22 mouse cellular contexts compared by ENCODE assay signal in genomic region chr2:166639750-166640149, GRCm38 (mm10).
DNase-seq lines count a peak whose midpoint lies in the region; ATAC-seq lines count a peak whose summit lies in the region.
"Had no signal": no experiment of that assay in that cellular context is flagged by ENCODE, and none has a peak within 500 bp of the region (broad histone marks: within the 10 kb centered on the region; RNA-seq: fewer than 3 reads in every experiment).

No protein-coding gene starts in this region.

- WGBS in kidney, embryonic 15.5 days, result 84% methylated on average over 5 of the region's 5 CpGs
- WGBS in kidney, embryonic 14.5 days, result 81% methylated on average over 5 of the region's 5 CpGs
- WGBS in lung, embryonic 16.5 days, result 90% methylated on average over 5 of the region's 5 CpGs
- 90% methylated on average over 5 of the region's 5 CpGs for WGBS in stomach, embryonic 16.5 days

- DNase-seq in frontal cortex, postnatal 10 days (ENCODE audit: low spot score in 2 of 2), result no peak
- DNase-seq in lung, postnatal 36 days, result no peak
- DNase-seq in layer of hippocampus, adult 9-10 months (ENCODE audit: low spot score), result no peak
- DNase-seq: adrenal gland, adult 8-10 months; B cell, adult 2 months; cerebellum, adult 18-20 months; cerebellum, adult 9-11 months; forebrain, postnatal 0 days; gastrocnemius, postnatal 36 days; heart, postnatal 10 days had no signal

- peak overlapping the region; percentile 70 for H3K27ac ChIP-seq in kidney, embryonic 15.5 days
- H3K27ac ChIP-seq in kidney, embryonic 14.5 days (ENCODE audit: low read depth, low read length), result no peak overlapping the region
- H3K27ac ChIP-seq in lung, embryonic 16.5 days (ENCODE audit: low read length), result peak overlapping the region; percentile 11; the same call in 1 of the 2 replicates
- H3K27ac ChIP-seq in stomach, embryonic 16.5 days (ENCODE audit: low read length), result 0 out of 2 replicates have a peak overlapping the region, but pooled peaks have one; percentile 52
- H3K27ac ChIP-seq: forebrain, embryonic 13.5 days; hindbrain, embryonic 13.5 days; hindbrain, postnatal 0 days had no signal

- H3K36me3 ChIP-seq in kidney, embryonic 15.5 days, result 0 out of 2 replicates have a peak, but pooled peaks cover 4% of the 10 kb centered on the region
- H3K36me3 ChIP-seq in kidney, embryonic 14.5 days (ENCODE audit: control insufficient read depth, insufficient read depth, low read length), result 0 out of 2 replicates have a peak, but pooled peaks cover 2% of the 10 kb centered on the region
- no peaks in the 10 kb centered on the region for H3K36me3 ChIP-seq in lung, embryonic 16.5 days (ENCODE audit: control insufficient read depth, insufficient read depth, low read length)
- H3K36me3 ChIP-seq in stomach, embryonic 16.5 days (ENCODE audit: control insufficient read depth, insufficient read depth, low read length), result no peaks in the 10 kb centered on the region
- H3K36me3 ChIP-seq: G1E had no signal

- no peaks in the 10 kb centered on the region for H3K27me3 ChIP-seq in kidney, embryonic 15.5 days
- H3K27me3 ChIP-seq in kidney, embryonic 14.5 days (ENCODE audit: control insufficient read depth, insufficient read depth, low read length), result no peaks in the 10 kb centered on the region
- no peaks in the 10 kb centered on the region for H3K27me3 ChIP-seq in lung, embryonic 16.5 days (ENCODE audit: control insufficient read depth, insufficient read depth, low read depth, low read length)
- H3K27me3 ChIP-seq in stomach, embryonic 16.5 days (ENCODE audit: control insufficient read depth, insufficient read depth, low read length), result no peaks in the 10 kb centered on the region
- H3K27me3 ChIP-seq: forebrain, embryonic 13.5 days; hindbrain, embryonic 13.5 days had no signal

- peaks cover 21% of the 10 kb centered on the region for H3K4me1 ChIP-seq in kidney, embryonic 15.5 days
- 0 out of 2 replicates have a peak, but pooled peaks cover 5% of the 10 kb centered on the region for H3K4me1 ChIP-seq in kidney, embryonic 14.5 days (ENCODE audit: control insufficient read depth, insufficient read depth, low read length)
- no peaks in the 10 kb centered on the region; the same call in 1 of the 2 replicates for H3K4me1 ChIP-seq in lung, embryonic 16.5 days (replicated peaks; ENCODE audit: control insufficient read depth, insufficient read depth, low read length)
- 0 out of 2 replicates have a peak, but pooled peaks cover 4% of the 10 kb centered on the region for H3K4me1 ChIP-seq in stomach, embryonic 16.5 days (ENCODE audit: control insufficient read depth, insufficient read depth, low read length)

- no peak overlapping the region for H3K9ac ChIP-seq in kidney, embryonic 15.5 days
- no peak overlapping the region for H3K9ac ChIP-seq in kidney, embryonic 14.5 days (ENCODE audit: low read depth, low read length)
- no peak overlapping the region for H3K9ac ChIP-seq in lung, embryonic 16.5 days (ENCODE audit: low read length)
- no peak overlapping the region for H3K9ac ChIP-seq in stomach, embryonic 16.5 days (ENCODE audit: low read length)
- H3K9ac ChIP-seq: forebrain, embryonic 13.5 days; forebrain, postnatal 0 days; hindbrain, embryonic 13.5 days had no signal

- H3K9me3 ChIP-seq in kidney, embryonic 15.5 days (replicated peaks), result no peaks in the 10 kb centered on the region
- H3K9me3 ChIP-seq in kidney, embryonic 14.5 days (ENCODE audit: control insufficient read depth, low read length), result no peaks in the 10 kb centered on the region
- no peaks in the 10 kb centered on the region for H3K9me3 ChIP-seq in lung, embryonic 16.5 days (ENCODE audit: control insufficient read depth, low read length)
- no peaks in the 10 kb centered on the region for H3K9me3 ChIP-seq in stomach, embryonic 16.5 days (replicated peaks; ENCODE audit: control insufficient read depth, low read length)
- H3K9me3 ChIP-seq: forebrain, embryonic 13.5 days; heart, embryonic 10.5 days; hindbrain, embryonic 13.5 days had no signal

- ATAC-seq in frontal cortex, adult (ENCODE audit: low TSS enrichment), result peak; percentile 33; the same call in 1 of the 2 replicates
- ATAC-seq in kidney, embryonic 15.5 days (replicated peaks; ENCODE audit: low FRiP score), result no peak
- ATAC-seq in kidney, embryonic 14.5 days (ENCODE audit: low FRiP score, low TSS enrichment), result no peak
- no peak for ATAC-seq in lung, embryonic 16.5 days (ENCODE audit: low read depth)
- ATAC-seq in stomach, embryonic 16.5 days (ENCODE audit: insufficient read depth, low FRiP score), result no peak
- ATAC-seq: CD4-positive, CD25-positive, alpha-beta regulatory T cell, adult 4 months; forebrain, embryonic 13.5 days; forebrain, postnatal 0 days; hindbrain, postnatal 0 days had no signal

- no peak overlapping the region for H3K4me2 ChIP-seq in kidney, embryonic 15.5 days
- H3K4me2 ChIP-seq in kidney, embryonic 14.5 days (replicated peaks; ENCODE audit: low read depth, low read length), result no peak overlapping the region
- no peak overlapping the region for H3K4me2 ChIP-seq in lung, embryonic 16.5 days (ENCODE audit: low read depth, low read length)
- H3K4me2 ChIP-seq in stomach, embryonic 16.5 days (ENCODE audit: low read depth, low read length), result no peak overlapping the region
- H3K4me2 ChIP-seq: forebrain, embryonic 13.5 days; hindbrain, embryonic 13.5 days had no signal

- H3K4me3 ChIP-seq in kidney, embryonic 15.5 days (replicated peaks), result no peak overlapping the region
- no peak overlapping the region for H3K4me3 ChIP-seq in kidney, embryonic 14.5 days (ENCODE audit: low read length)
- no peak overlapping the region for H3K4me3 ChIP-seq in lung, embryonic 16.5 days (ENCODE audit: low read length)
- no peak overlapping the region for H3K4me3 ChIP-seq in stomach, embryonic 16.5 days (replicated peaks; ENCODE audit: low read length)
- H3K4me3 ChIP-seq: embryonic facial prominence, embryonic 10.5 days; forebrain, embryonic 13.5 days; heart, embryonic 10.5 days; hindbrain, embryonic 13.5 days had no signal
